Mouse (Mus musculus) retina, embryonic 14.5 days (tissue): ENCODE results near the gene Ptafr.
A peak's percentile ranks its signal among the peaks of the same experiment; 100 is the strongest.

Source experiments
- DNase-seq: peaks from one replicate; pipeline ENCODE4 v3.0.0-alpha.2; 2015; ENCODE audit warnings: low spot score

The Ptafr gene

GRCm38 (mm10) chr4:132618850-132619375 is 55.0 kb downstream of the Ptafr start:
- DNase-seq, result no peak

GRCm38 (mm10) chr4:132620134-132620533 is 56.3 kb downstream of the Ptafr start:
- DNase-seq, result no peak

- DNase-seq, result no peak
Observed at GRCm38 (mm10) chr4:132621287-132622068, 57.6 kb downstream of the Ptafr start.

GRCm38 (mm10) chr4:132624034-132624657 is 60.3 kb downstream of the Ptafr start:
- no peak for DNase-seq

- peak; percentile 38 for DNase-seq
Observed at GRCm38 (mm10) chr4:132628830-132629229, 65.0 kb downstream of the Ptafr start.
